Mouse (Mus musculus) MN1 (cell line): ENCODE results near the gene Phldb2.

Source experiments
- DNase-seq: peaks from one replicate; pipeline ENCODE4 v3.0.0-alpha.2; 2016; ENCODE audit warnings: low spot score

Phldb2 gene

GRCm38 (mm10) chr16:45953394-45953793, at the start of gene Phldb2:
Gene Phldb2 (minus strand): TSS chr16:45953598.
- no peak for DNase-seq

GRCm38 (mm10) chr16:46001550-46002166, 48.3 kb upstream of the Phldb2 start:
- no peak for DNase-seq

GRCm38 (mm10) chr16:46000976-46001375, 47.6 kb upstream of the Phldb2 start:
- no peak for DNase-seq

- no peak for DNase-seq
Observed at GRCm38 (mm10) chr16:45999374-46000191, 46.2 kb upstream of the Phldb2 start.

- DNase-seq, result no peak
Observed at GRCm38 (mm10) chr16:45998231-45998630, 44.8 kb upstream of the Phldb2 start.

- no peak for DNase-seq
Observed at GRCm38 (mm10) chr16:45990901-45991676, 37.7 kb upstream of the Phldb2 start.

GRCm38 (mm10) chr16:45986236-45986635, 32.8 kb upstream of the Phldb2 start:
- no peak for DNase-seq

- peak; percentile 7 for DNase-seq
Observed at GRCm38 (mm10) chr16:45984610-45985606, 31.5 kb upstream of the Phldb2 start.

- DNase-seq, result no peak
Observed at GRCm38 (mm10) chr16:45976251-45976650, 22.9 kb upstream of the Phldb2 start.

- DNase-seq, result no peak
Observed at GRCm38 (mm10) chr16:45973959-45974686, 20.7 kb upstream of the Phldb2 start.

- DNase-seq, result peak; percentile 6
Observed at GRCm38 (mm10) chr16:45970187-45970586, 16.8 kb upstream of the Phldb2 start.

- no peak for DNase-seq
Observed at GRCm38 (mm10) chr16:45968716-45969115, 15.3 kb upstream of the Phldb2 start.

- DNase-seq, result peak; percentile 49
Observed at GRCm38 (mm10) chr16:45967471-45967870, 14.1 kb upstream of the Phldb2 start.

GRCm38 (mm10) chr16:45966604-45967003, 13.2 kb upstream of the Phldb2 start:
- DNase-seq, result no peak

GRCm38 (mm10) chr16:45964777-45965176, 11.4 kb upstream of the Phldb2 start:
- DNase-seq, result no peak

GRCm38 (mm10) chr16:45963837-45964236, 10.4 kb upstream of the Phldb2 start:
- no peak for DNase-seq

- no peak for DNase-seq
Observed at GRCm38 (mm10) chr16:45963088-45963487, 9.7 kb upstream of the Phldb2 start.

GRCm38 (mm10) chr16:45960978-45961377, 7.6 kb upstream of the Phldb2 start:
- DNase-seq, result no peak

- no peak for DNase-seq
Observed at GRCm38 (mm10) chr16:45956390-45956950, 3.1 kb upstream of the Phldb2 start.

- no peak for DNase-seq
Observed at GRCm38 (mm10) chr16:45952501-45952900, 897 bp downstream of the Phldb2 start.
